Mouse (Mus musculus) limb, embryonic 11.5 days (tissue): ENCODE data around the gene Tlr9. TPM values are rescaled to one million over a fixed set of nuclear protein-coding genes. Genes with fewer than 3 reads are reported as not detected.
A peak's percentile ranks its signal among the peaks of the same experiment; 100 is the strongest.

ENCODE experiments used
- ATAC-seq: fragments of 200-750 bp; cut with Nextera tagmentation; 2 replicates; pipeline ENCODE4 v1.8.0; 2017; ENCODE audit warnings: low read depth; ENCODE audit not compliant: insufficient number of reproducible peaks, low FRiP score, low TSS enrichment
- DNase-seq: peaks from one replicate; pipeline ENCODE4 v3.0.0-alpha.2; 2015; ENCODE audit warnings: low spot score
- H3K27ac ChIP-seq: fragments of 300-500 bp; sonication (generic); replicated peaks from 2 replicates; pipeline ENCODE4 v1.5.1; 2014; ENCODE audit warnings: low read depth, mild to moderate bottlenecking, low read length
- H3K27me3 ChIP-seq: fragments of 300-500 bp; sonication (generic); 2 replicates; pipeline ENCODE4 v1.6.1; 2014; ENCODE audit warnings: mild to moderate bottlenecking, low read length, mixed read lengths; ENCODE audit not compliant: control insufficient read depth, insufficient read depth
- H3K36me3 ChIP-seq: fragments of 300-500 bp; sonication (generic); 2 replicates; pipeline ENCODE4 v1.6.1; 2014; ENCODE audit warnings: mild to moderate bottlenecking, low read length, moderate library complexity, mixed read lengths; ENCODE audit not compliant: control insufficient read depth, insufficient read depth
- H3K4me1 ChIP-seq: fragments of 300-500 bp; sonication (generic); 2 replicates; pipeline ENCODE4 v1.6.1; 2014; ENCODE audit warnings: low read length, mixed read lengths; ENCODE audit not compliant: control insufficient read depth, insufficient read depth
- H3K4me2 ChIP-seq: fragments of 300-500 bp; sonication (generic); 2 replicates; pipeline ENCODE4 v1.6.1; 2014; ENCODE audit warnings: low read depth, mild to moderate bottlenecking, moderate library complexity; ENCODE audit not compliant: severe bottlenecking
- H3K4me3 ChIP-seq: fragments of 300-500 bp; sonication (generic); 2 replicates; pipeline ENCODE4 v1.5.1; 2014; ENCODE audit warnings: low read depth, low read length
- H3K9ac ChIP-seq: fragments of 300-500 bp; sonication (generic); 2 replicates; pipeline ENCODE4 v1.6.1; 2014; ENCODE audit warnings: mild to moderate bottlenecking, low read length
- H3K9me3 ChIP-seq: fragments of 300-500 bp; sonication (generic); 2 replicates; pipeline ENCODE4 v1.6.1; 2016; ENCODE audit warnings: low read length; ENCODE audit not compliant: control insufficient read depth
- WGBS: fragments of 180-500 bp; shearing (Covaris S2); extraction: QIAGEN DNeasy Blood & Tissue Kit; methylation state at CpG from one replicate; pipeline ENCODE4 v1.1.7; 2014; 5-methylcytosine and 5-hydroxymethylcytosine counted together
- polyA plus RNA-seq: library from polyadenylated mRNA; unstranded; fragments of >200 nt; fragmentation: Nextera tagmentation; extraction: Ambion mirVana; gene quantifications from 2 replicates; pipeline ENCODE4 v1.2.1, GENCODE M21; 2014

Tlr9 gene
- polyA plus RNA-seq, 1 experiment from 2014 or later, result not detected

DNA sequence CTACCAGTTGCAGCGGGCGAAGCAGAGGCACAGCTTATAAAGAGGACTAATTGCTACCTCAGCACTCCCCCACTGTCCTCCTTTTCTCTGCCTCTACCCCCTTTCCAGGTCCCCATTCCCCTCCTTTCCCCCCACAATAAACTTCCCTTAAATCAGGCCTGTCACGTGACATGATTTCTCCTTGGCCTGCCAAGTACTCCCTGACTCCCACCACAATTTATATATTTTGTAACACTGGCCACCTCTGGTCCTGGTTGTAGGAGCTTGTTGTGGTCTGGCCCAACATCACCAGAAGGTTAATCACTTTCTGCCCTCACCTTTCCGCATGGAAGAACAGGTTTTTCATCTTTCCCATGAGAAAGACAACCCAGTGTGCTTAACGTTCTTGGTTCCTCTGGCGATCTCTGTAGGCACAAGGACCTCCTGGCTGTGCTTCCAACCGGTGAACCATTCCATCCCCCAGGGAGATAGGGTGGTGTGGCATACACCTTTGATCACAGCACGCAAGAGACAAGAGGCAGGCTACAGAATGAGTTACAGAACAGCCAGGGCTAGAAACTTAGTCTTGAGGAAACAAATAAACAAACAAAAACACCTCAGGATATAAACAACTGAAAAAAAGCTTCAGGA, 1.4 kb upstream of the Tlr9 start:
- Histone ChIP-seq H3K4me2 (no peak overlapping the region), H3K4me3 (no peak overlapping the region), H3K4me1 (no peaks in the 10 kb centered on the region), H3K27ac (no peak overlapping the region), H3K27me3 (0 out of 2 replicates have a peak, but pooled peaks cover 5% of the 10 kb centered on the region), H3K36me3 (no peaks in the 10 kb centered on the region), H3K9me3 (no peaks in the 10 kb centered on the region), H3K9ac (no peak overlapping the region)
- no peak for ATAC-seq
- 63% methylated on average over 8 of the region's 8 CpGs for WGBS
- no peak for DNase-seq

DNA sequence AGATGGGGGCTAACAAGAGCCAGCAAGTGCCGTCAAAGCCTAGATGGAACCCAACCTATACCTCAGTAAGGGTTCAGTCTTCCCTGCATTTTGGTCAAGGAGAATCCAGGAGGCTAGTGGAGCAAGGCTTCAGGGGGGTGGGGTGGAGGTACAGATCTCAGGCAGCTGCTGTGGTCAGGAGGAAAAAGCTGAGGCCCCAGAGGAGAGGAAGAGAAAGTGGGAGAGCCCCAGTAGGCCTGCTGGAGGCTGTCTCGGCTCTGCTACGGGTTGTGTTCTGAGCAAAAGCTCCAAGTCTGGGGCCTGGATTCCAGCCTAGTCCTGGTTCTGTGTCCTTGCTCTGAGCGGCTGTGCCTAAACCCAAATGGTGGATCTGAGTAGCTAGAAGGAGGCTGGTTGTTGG, 596 bp downstream of the Tlr9 start:
- 88% methylated on average over 4 of the region's 4 CpGs for WGBS

DNA sequence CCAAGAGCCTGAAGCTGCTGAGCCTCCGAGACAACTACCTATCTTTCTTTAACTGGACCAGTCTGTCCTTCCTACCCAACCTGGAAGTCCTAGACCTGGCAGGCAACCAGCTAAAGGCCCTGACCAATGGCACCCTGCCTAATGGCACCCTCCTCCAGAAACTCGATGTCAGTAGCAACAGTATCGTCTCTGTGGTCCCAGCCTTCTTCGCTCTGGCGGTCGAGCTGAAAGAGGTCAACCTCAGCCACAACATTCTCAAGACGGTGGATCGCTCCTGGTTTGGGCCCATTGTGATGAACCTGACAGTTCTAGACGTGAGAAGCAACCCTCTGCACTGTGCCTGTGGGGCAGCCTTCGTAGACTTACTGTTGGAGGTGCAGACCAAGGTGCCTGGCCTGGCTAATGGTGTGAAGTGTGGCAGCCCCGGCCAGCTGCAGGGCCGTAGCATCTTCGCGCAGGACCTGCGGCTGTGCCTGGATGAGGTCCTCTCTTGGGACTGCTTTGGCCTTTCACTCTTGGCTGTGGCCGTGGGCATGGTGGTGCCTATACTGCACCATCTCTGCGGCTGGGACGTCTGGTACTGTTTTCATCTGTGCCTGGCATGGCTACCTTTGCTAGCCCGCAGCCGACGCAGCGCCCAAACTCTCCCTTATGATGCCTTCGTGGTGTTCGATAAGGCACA, 3.2 kb downstream of the Tlr9 start:
- H3K9me3 ChIP-seq, result no peaks in the 10 kb centered on the region
- H3K9ac ChIP-seq, result peak overlapping the region; percentile 5; the same call in 1 of the 2 replicates
- peak overlapping the region; percentile 24 for H3K4me3 ChIP-seq
- WGBS, result 65% methylated on average over 24 of the region's 24 CpGs
- ATAC-seq (0 out of 2 replicates have a peak, but pooled peaks have one; percentile 2), DNase-seq (no peak)
- H3K27me3 ChIP-seq, result 0 out of 2 replicates have a peak, but pooled peaks cover 5% of the 10 kb centered on the region
- H3K36me3 ChIP-seq, result no peaks in the 10 kb centered on the region
- peak overlapping the region; percentile 51 for H3K4me2 ChIP-seq
- no peaks in the 10 kb centered on the region for H3K4me1 ChIP-seq
- H3K27ac ChIP-seq, result no peak overlapping the region

More for the DNA sequence above, 596 bp downstream of the Tlr9 start:
- DNase-seq (no peak), ATAC-seq (no peak)
- Histone ChIP-seq H3K4me3 (no peak overlapping the region), H3K4me2 (no peak overlapping the region), H3K27me3 (0 out of 2 replicates have a peak, but pooled peaks cover 5% of the 10 kb centered on the region), H3K4me1 (no peaks in the 10 kb centered on the region), H3K9me3 (no peaks in the 10 kb centered on the region), H3K27ac (no peak overlapping the region), H3K9ac (no peak overlapping the region), H3K36me3 (no peaks in the 10 kb centered on the region)

DNA sequence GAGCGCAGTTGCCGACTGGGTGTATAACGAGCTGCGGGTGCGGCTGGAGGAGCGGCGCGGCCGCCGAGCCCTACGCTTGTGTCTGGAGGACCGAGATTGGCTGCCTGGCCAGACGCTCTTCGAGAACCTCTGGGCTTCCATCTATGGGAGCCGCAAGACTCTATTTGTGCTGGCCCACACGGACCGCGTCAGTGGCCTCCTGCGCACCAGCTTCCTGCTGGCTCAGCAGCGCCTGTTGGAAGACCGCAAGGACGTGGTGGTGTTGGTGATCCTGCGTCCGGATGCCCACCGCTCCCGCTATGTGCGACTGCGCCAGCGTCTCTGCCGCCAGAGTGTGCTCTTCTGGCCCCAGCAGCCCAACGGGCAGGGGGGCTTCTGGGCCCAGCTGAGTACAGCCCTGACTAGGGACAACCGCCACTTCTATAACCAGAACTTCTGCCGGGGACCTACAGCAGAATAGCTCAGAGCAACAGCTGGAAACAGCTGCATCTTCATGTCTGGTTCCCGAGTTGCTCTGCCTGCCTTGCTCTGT, 3.8 kb downstream of the Tlr9 start:
- H3K27ac ChIP-seq, result no peak overlapping the region
- no peaks in the 10 kb centered on the region for H3K9me3 ChIP-seq
- 7% methylated on average over 34 of the region's 34 CpGs for WGBS
- peak overlapping the region; percentile 5; the same call in 1 of the 2 replicates for H3K9ac ChIP-seq
- 0 out of 2 replicates have a peak, but pooled peaks have one; percentile 32 for ATAC-seq
- peak overlapping the region; percentile 24 for H3K4me3 ChIP-seq
- H3K27me3 ChIP-seq, result 0 out of 2 replicates have a peak, but pooled peaks cover 5% of the 10 kb centered on the region
- H3K4me1 ChIP-seq, result no peaks in the 10 kb centered on the region
- H3K36me3 ChIP-seq, result no peaks in the 10 kb centered on the region
- peak; percentile 60 for DNase-seq
- peak overlapping the region; percentile 51 for H3K4me2 ChIP-seq

- WGBS, result 79% methylated on average over 8 of the region's 8 CpGs
- H3K4me3 ChIP-seq, result no peak overlapping the region
- no peak for ATAC-seq
- no peaks in the 10 kb centered on the region for H3K9me3 ChIP-seq
- no peak overlapping the region for H3K27ac ChIP-seq
- no peak for DNase-seq
- no peaks in the 10 kb centered on the region for H3K36me3 ChIP-seq
- H3K4me1 ChIP-seq, result no peaks in the 10 kb centered on the region
- H3K9ac ChIP-seq, result no peak overlapping the region
- H3K4me2 ChIP-seq, result no peak overlapping the region
- 0 out of 2 replicates have a peak, but pooled peaks cover 5% of the 10 kb centered on the region for H3K27me3 ChIP-seq
These were observed 5.5 kb downstream of the Tlr9 start for GRCm38 (mm10) chr9:106227790-106228429.

GRCm38 (mm10) chr9:106230051-106230733, 7.8 kb downstream of the Tlr9 start:
- Histone ChIP-seq H3K27me3 (0 out of 2 replicates have a peak, but pooled peaks cover 5% of the 10 kb centered on the region), H3K9ac (no peak overlapping the region), H3K4me2 (no peak overlapping the region), H3K4me1 (no peaks in the 10 kb centered on the region), H3K27ac (no peak overlapping the region), H3K4me3 (no peak overlapping the region), H3K36me3 (peaks cover 7% of the 10 kb centered on the region), H3K9me3 (no peaks in the 10 kb centered on the region)
- ATAC-seq, result no peak
- no peak for DNase-seq
- 80% methylated on average over 8 of the region's 9 CpGs for WGBS

DNA sequence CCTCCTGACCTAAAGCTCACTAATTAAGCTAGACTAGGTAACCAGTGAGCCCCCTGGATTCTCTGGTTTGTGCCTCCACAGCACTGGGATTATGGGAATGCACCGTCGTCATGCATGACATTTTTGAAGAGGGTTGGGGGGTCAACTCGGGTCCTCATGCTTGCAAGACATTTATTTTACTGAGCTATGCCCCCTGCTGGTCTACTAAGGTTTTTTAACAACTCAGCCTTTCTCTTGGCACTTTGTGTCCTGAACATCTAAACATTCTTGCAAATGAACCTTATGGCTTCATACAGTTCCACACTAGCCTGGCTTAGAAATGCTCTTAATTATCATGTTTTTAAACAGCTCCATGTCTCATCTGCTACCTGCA, 8.3 kb downstream of the Tlr9 start:
- 58% methylated on average over 3 of the region's 3 CpGs for WGBS
- no peak for ATAC-seq
- H3K4me2 ChIP-seq, result no peak overlapping the region

GRCm38 (mm10) chr9:106231220-106231619, 8.8 kb downstream of the Tlr9 start:
- Histone ChIP-seq H3K4me2 (no peak overlapping the region), H3K27ac (no peak overlapping the region), H3K9me3 (no peaks in the 10 kb centered on the region), H3K4me1 (no peaks in the 10 kb centered on the region), H3K9ac (no peak overlapping the region), H3K27me3 (no peaks in the 10 kb centered on the region), H3K4me3 (no peak overlapping the region), H3K36me3 (peaks cover 9% of the 10 kb centered on the region)
- DNase-seq (no peak), ATAC-seq (no peak)
- WGBS, result 78% methylated on average over 7 of the region's 7 CpGs

More for the DNA sequence above, 8.3 kb downstream of the Tlr9 start:
- Histone ChIP-seq H3K4me3 (no peak overlapping the region), H3K9me3 (no peaks in the 10 kb centered on the region), H3K36me3 (peaks cover 8% of the 10 kb centered on the region), H3K27me3 (0 out of 2 replicates have a peak, but pooled peaks cover 3% of the 10 kb centered on the region), H3K9ac (no peak overlapping the region), H3K27ac (no peak overlapping the region), H3K4me1 (no peaks in the 10 kb centered on the region)
- DNase-seq, result no peak
